Mouse (Mus musculus): ENCODE results near the gene Rimklb. TPM values are rescaled to one million over a fixed set of nuclear protein-coding genes. Genes with fewer than 3 reads are reported as not detected.

Rimklb gene
- total RNA-seq (2023) = not detected

GRCm38 (mm10) chr6:122498661-122499060, at the start of gene Rimklb:
Gene Rimklb, minus strand, starts transcription at chr6:122498761.

DNA sequence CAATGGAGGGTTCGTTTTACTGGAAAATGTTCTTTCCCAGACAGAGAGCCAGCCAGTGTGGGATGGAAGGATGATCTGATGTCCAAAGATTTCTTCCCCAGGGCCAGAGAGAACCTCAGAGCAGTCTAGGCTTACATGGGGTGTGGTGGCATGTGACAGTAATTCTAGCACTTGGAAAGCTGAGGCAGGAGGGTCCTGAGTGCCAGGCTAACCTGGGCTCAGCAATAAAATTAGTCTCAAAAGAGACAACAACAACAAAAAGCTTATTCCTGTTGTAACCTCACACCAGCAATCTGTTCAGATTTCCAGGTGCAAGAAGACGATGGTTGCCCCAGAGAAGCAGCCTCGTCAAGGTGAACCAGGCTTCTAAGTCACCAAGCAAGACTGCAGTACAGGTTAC, 7.0 kb upstream of the Rimklb start, which contains the start of gene Mfap5:
TSS of gene Mfap5 (plus strand) at position 301 of the 400 bp plus-strand sequence.

Other genes starting within 250 kb of the Rimklb start
- 0.37 TPM for gene Klrg1, start 215.9 kb downstream of the Rimklb start, total RNA-seq (2023)
- 121 TPM for gene M6pr, start 190.0 kb downstream of the Rimklb start, total RNA-seq (2023)
- 55.9 TPM for gene Phc1, start 158.2 kb downstream of the Rimklb start, total RNA-seq (2023)
- gene Mfap5, start 7.1 kb upstream of the Rimklb start, total RNA-seq (2023) = not detected
- 0.28 TPM for gene Aicda, start 55.0 kb upstream of the Rimklb start, total RNA-seq (2023)
- 16.0 TPM for gene Apobec1, start 103.7 kb upstream of the Rimklb start, total RNA-seq (2023)
- gene Gdf3, start 111.3 kb upstream of the Rimklb start, total RNA-seq (2023) = not detected
- not detected for gene Dppa3, start 127.6 kb upstream of the Rimklb start, total RNA-seq (2023)
- not detected for gene Nanog, start 208.7 kb upstream of the Rimklb start, total RNA-seq (2023)